ENCODE assay signal across 8 mouse cellular contexts in genomic region chr8:71484736-71485135, GRCm38 (mm10). TPM values are rescaled to one million over a fixed set of nuclear protein-coding genes. Genes with fewer than 3 reads are reported as not detected.
DNase-seq lines count a peak whose midpoint lies in the region; ATAC-seq and TF ChIP-seq lines count a peak whose summit lies in the region.

No protein-coding gene starts in this region.

- peak overlapping the region; percentile 93 for H3K4me2 ChIP-seq in kidney, embryonic 15.5 days
- peak overlapping the region; percentile 93 for H3K4me2 ChIP-seq in embryonic facial prominence, embryonic 13.5 days
- H3K4me2 ChIP-seq in intestine, embryonic 14.5 days (ENCODE audit: low read length) = peak overlapping the region; percentile 86
- H3K4me2 ChIP-seq in myocyte (ENCODE audit: low read depth) = peak overlapping the region; percentile 77

- no peak for DNase-seq in kidney, postnatal 14 days
- no peak for DNase-seq in intestine, embryonic 14.5 days (ENCODE audit: low spot score)
- no peak for DNase-seq in layer of hippocampus, adult 18-20 months (ENCODE audit: low spot score in 2 of 2)
- DNase-seq in embryo, embryonic 11 days = no peak
- DNase-seq in lung, postnatal 4 days = no peak

- 92% methylated on average over 19 of the region's 19 CpGs for WGBS in kidney, embryonic 15.5 days
- WGBS in embryonic facial prominence, embryonic 13.5 days = 93% methylated on average over 19 of the region's 19 CpGs
- 92% methylated on average over 19 of the region's 19 CpGs for WGBS in intestine, embryonic 14.5 days

- no peak for ATAC-seq in kidney, embryonic 15.5 days (replicated peaks; ENCODE audit: low FRiP score)
- no peak for ATAC-seq in embryonic facial prominence, embryonic 13.5 days (ENCODE audit: insufficient number of reproducible peaks, insufficient read depth, low FRiP score, low TSS enrichment, low read depth)
- no peak for ATAC-seq in intestine, embryonic 14.5 days (replicated peaks; ENCODE audit: low FRiP score, low TSS enrichment, low read depth)

- no peak for TF ChIP-seq POLR2A in myocyte (IDR thresholded peaks at IDR 0.05; ENCODE audit: insufficient read length, low read depth)

- no peaks in the 10 kb centered on the region for H3K79me2 ChIP-seq in myocyte (ENCODE audit: control insufficient read depth, insufficient read depth)

- H3K9me3 ChIP-seq in kidney, embryonic 15.5 days (replicated peaks) = no peaks in the 10 kb centered on the region
- no peaks in the 10 kb centered on the region for H3K9me3 ChIP-seq in embryonic facial prominence, embryonic 13.5 days
- no peaks in the 10 kb centered on the region for H3K9me3 ChIP-seq in intestine, embryonic 14.5 days (ENCODE audit: control insufficient read depth, low read length)

- peaks cover 27% of the 10 kb centered on the region for H3K36me3 ChIP-seq in kidney, embryonic 15.5 days
- peaks cover 44% of the 10 kb centered on the region for H3K36me3 ChIP-seq in embryonic facial prominence, embryonic 13.5 days
- 0 out of 2 replicates have a peak, but pooled peaks cover 16% of the 10 kb centered on the region for H3K36me3 ChIP-seq in intestine, embryonic 14.5 days (ENCODE audit: control insufficient read depth, insufficient read depth, low read length)
- H3K36me3 ChIP-seq in myocyte (ENCODE audit: control insufficient read depth, insufficient read depth) = no peaks in the 10 kb centered on the region

- H3K4me3 ChIP-seq in kidney, embryonic 15.5 days (replicated peaks) = peak overlapping the region; percentile 85
- peak overlapping the region; percentile 86 for H3K4me3 ChIP-seq in embryonic facial prominence, embryonic 13.5 days
- no peak overlapping the region for H3K4me3 ChIP-seq in intestine, embryonic 14.5 days (ENCODE audit: low read depth, low read length)
- peak overlapping the region; percentile 47 for H3K4me3 ChIP-seq in myocyte

- no peaks in the 10 kb centered on the region for H3K27me3 ChIP-seq in kidney, embryonic 15.5 days
- no peaks in the 10 kb centered on the region for H3K27me3 ChIP-seq in embryonic facial prominence, embryonic 13.5 days
- H3K27me3 ChIP-seq in intestine, embryonic 14.5 days (replicated peaks; ENCODE audit: control insufficient read depth, insufficient read depth, low read length) = no peaks in the 10 kb centered on the region
- H3K27me3 ChIP-seq in myocyte (ENCODE audit: control insufficient read depth, insufficient read depth, insufficient read length) = no peaks in the 10 kb centered on the region

- H3K4me1 ChIP-seq in kidney, embryonic 15.5 days = peaks cover 63% of the 10 kb centered on the region
- H3K4me1 ChIP-seq in embryonic facial prominence, embryonic 13.5 days = peaks cover 34% of the 10 kb centered on the region
- peaks cover 15% of the 10 kb centered on the region for H3K4me1 ChIP-seq in intestine, embryonic 14.5 days (replicated peaks; ENCODE audit: control insufficient read depth, insufficient read depth, low read length)

- H3K9ac ChIP-seq in kidney, embryonic 15.5 days = peak overlapping the region; percentile 82; the same call in 1 of the 2 replicates
- peak overlapping the region; percentile 93 for H3K9ac ChIP-seq in embryonic facial prominence, embryonic 13.5 days
- no peak overlapping the region for H3K9ac ChIP-seq in intestine, embryonic 14.5 days (ENCODE audit: low read length)

- H3ac ChIP-seq in myocyte (ENCODE audit: control insufficient read depth, insufficient read length) = no peak overlapping the region

- H3K27ac ChIP-seq in kidney, embryonic 15.5 days = no peak overlapping the region
- no peak overlapping the region for H3K27ac ChIP-seq in embryonic facial prominence, embryonic 13.5 days
- H3K27ac ChIP-seq in intestine, embryonic 14.5 days (ENCODE audit: low read depth) = no peak overlapping the region

TF ChIP-seq in myocyte, 11 proteins besides CTCF, POLR2A, EP300 and RAD21:
- no peak for TF ChIP-seq REST (IDR thresholded peaks at IDR 0.05; ENCODE audit: insufficient read depth, insufficient read length)
- TF ChIP-seq E2F4 (IDR thresholded peaks at IDR 0.05; ENCODE audit: insufficient read depth) = no peak
- TF ChIP-seq USF1 (IDR thresholded peaks at IDR 0.05; ENCODE audit: low read depth) = no peak
- TF ChIP-seq MYOG (IDR thresholded peaks at IDR 0.05; ENCODE audit: control insufficient read depth in 1 of 3, insufficient read depth in 1 of 3, insufficient read length in 2 of 3, low read depth in 2 of 3) = no peak
- TF ChIP-seq TCF3 (IDR thresholded peaks at IDR 0.05; ENCODE audit: insufficient read length, low read depth) = no peak
- TF ChIP-seq POLR2AphosphoS2 (IDR thresholded peaks at IDR 0.05; ENCODE audit: insufficient read length, low read depth) = no peak
- TF ChIP-seq TCF12 (IDR thresholded peaks at IDR 0.05; ENCODE audit: insufficient read depth, poor library complexity, severe bottlenecking) = no peak
- no peak for TF ChIP-seq SRF (IDR thresholded peaks at IDR 0.05; ENCODE audit: control insufficient read depth, insufficient read length, low read depth)
- TF ChIP-seq CEBPB (IDR thresholded peaks at IDR 0.05; ENCODE audit: insufficient read depth, poor library complexity, severe bottlenecking) = no peak
- TF ChIP-seq MYOD1 (IDR thresholded peaks at IDR 0.05; ENCODE audit: control insufficient read depth in 1 of 3, insufficient read length in 2 of 3, low read depth in 2 of 3) = no peak
- no peak for TF ChIP-seq MAX (IDR thresholded peaks at IDR 0.05; ENCODE audit: low read depth)
TF ChIP-seq in myocyte: peak in this region for 0.

RNA-seq across cellular contexts. Expression of gene Ano8, which starts 1.0 kb away (rescaled TPM):
- polyA plus RNA-seq in kidney, embryonic 15.5 days (2015; fragmentation: Nextera tagmentation; extraction: Ambion mirVana) = 1.4 and 2.0 TPM in 2 replicates
- polyA plus RNA-seq in embryonic facial prominence, embryonic 13.5 days (2015; fragmentation: Nextera tagmentation; extraction: Ambion mirVana) = 2.2 and 3.0 TPM in 2 replicates
- polyA plus RNA-seq in intestine, embryonic 14.5 days (2014; fragmentation: Nextera tagmentation; extraction: Ambion mirVana) = 1.2 and 1.7 TPM in 2 replicates
- polyA plus RNA-seq in myocyte (2012; fragmentation: generic; extraction: Trizol) = 27.5 TPM
- 10 to 100 TPM; 48.4 to 49.2 TPM for total RNA-seq in layer of hippocampus, adult 18-20 months (2021)

RNA-seq across cellular contexts. Expression of gene Gtpbp3, which starts 3.2 kb away (rescaled TPM):
- polyA plus RNA-seq in kidney, embryonic 15.5 days (2015; fragmentation: Nextera tagmentation; extraction: Ambion mirVana) = 21.3 and 22.9 TPM in 2 replicates
- 22.4 and 23.5 TPM in 2 replicates for polyA plus RNA-seq in embryonic facial prominence, embryonic 13.5 days (2015; fragmentation: Nextera tagmentation; extraction: Ambion mirVana)
- polyA plus RNA-seq in intestine, embryonic 14.5 days (2014; fragmentation: Nextera tagmentation; extraction: Ambion mirVana) = 6.1 and 6.2 TPM in 2 replicates
- polyA plus RNA-seq in myocyte (2012; fragmentation: generic; extraction: Trizol) = 17.5 TPM
- 10 to 100 TPM; 30.4 to 36.1 TPM for total RNA-seq in layer of hippocampus, adult 18-20 months (2021)

RNA-seq across cellular contexts. Expression of gene Dda1, which starts 15.7 kb away (rescaled TPM):
- 98.1 and 106 TPM in 2 replicates for polyA plus RNA-seq in kidney, embryonic 15.5 days (2015; fragmentation: Nextera tagmentation; extraction: Ambion mirVana)
- polyA plus RNA-seq in embryonic facial prominence, embryonic 13.5 days (2015; fragmentation: Nextera tagmentation; extraction: Ambion mirVana) = 109 and 113 TPM in 2 replicates
- polyA plus RNA-seq in intestine, embryonic 14.5 days (2014; fragmentation: Nextera tagmentation; extraction: Ambion mirVana) = 102 TPM in 2 replicates
- polyA plus RNA-seq in myocyte (2012; fragmentation: generic; extraction: Trizol) = 117 TPM
- 10 to 100 TPM; 82.5 to 91.6 TPM for total RNA-seq in layer of hippocampus, adult 18-20 months (2021)

RNA-seq across cellular contexts. Expression of gene Mrpl34, which starts 20.0 kb away (rescaled TPM):
- polyA plus RNA-seq in kidney, embryonic 15.5 days (2015; fragmentation: Nextera tagmentation; extraction: Ambion mirVana) = 178 and 198 TPM in 2 replicates
- 146 and 148 TPM in 2 replicates for polyA plus RNA-seq in embryonic facial prominence, embryonic 13.5 days (2015; fragmentation: Nextera tagmentation; extraction: Ambion mirVana)
- polyA plus RNA-seq in intestine, embryonic 14.5 days (2014; fragmentation: Nextera tagmentation; extraction: Ambion mirVana) = 183 and 191 TPM in 2 replicates
- 79.0 TPM for polyA plus RNA-seq in myocyte (2012; fragmentation: generic; extraction: Trizol)
- total RNA-seq in layer of hippocampus, adult 18-20 months (2021) = 10 to 100 TPM; 48.1 to 48.9 TPM

RNA-seq across cellular contexts. Expression of gene Abhd8, which starts 21.3 kb away (rescaled TPM):
- 42.8 and 47.0 TPM in 2 replicates for polyA plus RNA-seq in kidney, embryonic 15.5 days (2015; fragmentation: Nextera tagmentation; extraction: Ambion mirVana)
- 61.4 and 69.5 TPM in 2 replicates for polyA plus RNA-seq in embryonic facial prominence, embryonic 13.5 days (2015; fragmentation: Nextera tagmentation; extraction: Ambion mirVana)
- polyA plus RNA-seq in intestine, embryonic 14.5 days (2014; fragmentation: Nextera tagmentation; extraction: Ambion mirVana) = 29.4 and 30.8 TPM in 2 replicates
- 67.0 TPM for polyA plus RNA-seq in myocyte (2012; fragmentation: generic; extraction: Trizol)
- total RNA-seq in layer of hippocampus, adult 18-20 months (2021) = 100 to 1,000 TPM; 287 to 312 TPM
